Mouse (Mus musculus) testis, adult 2 months (tissue): ENCODE data around the gene Amigo1. TPM values are rescaled to one million over a fixed set of nuclear protein-coding genes. Genes with fewer than 3 reads are reported as not detected.
A peak's percentile ranks its signal among the peaks of the same experiment; 100 is the strongest.

ENCODE experiments used
- H3K27ac ChIP-seq: fragments of 200-500 bp; 2 replicates; pipeline ENCODE4 v1.5.1; 2012; ENCODE audit warnings: low read depth, low read length; ENCODE audit not compliant: control insufficient read depth, insufficient read depth
- H3K27me3 ChIP-seq: fragments of 200-500 bp; 2 replicates; pipeline ENCODE4 v1.6.1; 2012; ENCODE audit warnings: mild to moderate bottlenecking, low read length, moderate library complexity; ENCODE audit not compliant: control insufficient read depth, insufficient read depth
- H3K36me3 ChIP-seq: fragments of 200-500 bp; 2 replicates; pipeline ENCODE4 v1.6.1; 2012; ENCODE audit warnings: mild to moderate bottlenecking, low read length; ENCODE audit not compliant: control insufficient read depth, insufficient read depth
- H3K4me1 ChIP-seq: fragments of 200-500 bp; 2 replicates; pipeline ENCODE4 v1.6.1; 2012; ENCODE audit warnings: low read length; ENCODE audit not compliant: control insufficient read depth, insufficient read depth
- H3K4me3 ChIP-seq: fragments of 200-500 bp; 2 replicates; pipeline ENCODE4 v1.5.1; 2012; ENCODE audit warnings: low read depth, mild to moderate bottlenecking, low read length, moderate library complexity, mixed read lengths; ENCODE audit not compliant: control insufficient read depth
- CTCF ChIP-seq: fragments of 200-500 bp; IDR thresholded peaks from 2 replicates; pipeline ENCODE4 v1.5.1; 2012; ENCODE audit warnings: low read depth, mild to moderate bottlenecking, inconsistent platforms, low read length, moderate library complexity; ENCODE audit not compliant: control insufficient read depth, insufficient read depth, insufficient replicate concordance
- POLR2A ChIP-seq: fragments of 200-500 bp; IDR thresholded peaks from 2 replicates; pipeline ENCODE4 v1.6.1; 2012; ENCODE audit warnings: low read depth, mild to moderate bottlenecking, inconsistent platforms, low read length, moderate library complexity; ENCODE audit not compliant: control insufficient read depth
- polyA plus RNA-seq: library from polyadenylated mRNA; depleted of rRNA; stranded (reverse); fragments of >200 nt; gene quantifications from 2 replicates; pipeline ENCODE4 v1.2.3, GENCODE M21; 2012

Gene Amigo1
- polyA plus RNA-seq, 1 experiment: 1.1 TPM

GRCm38 (mm10) chr3:108197066-108197497 is 10.9 kb downstream of the Amigo1 start:
- no peaks in the 10 kb centered on the region for H3K27me3 ChIP-seq
- H3K36me3 ChIP-seq: no peaks in the 10 kb centered on the region
- peaks cover 12% of the 10 kb centered on the region for H3K4me1 ChIP-seq
- no peak overlapping the region; the same call in 1 of the 2 replicates for H3K4me3 ChIP-seq
- H3K27ac ChIP-seq: no peak overlapping the region
- TF ChIP-seq POLR2A (no peak), CTCF (no peak)

- Histone ChIP-seq H3K4me3 (peak overlapping the region; percentile 5), H3K36me3 (no peaks in the 10 kb centered on the region), H3K4me1 (peaks cover 12% of the 10 kb centered on the region), H3K27me3 (no peaks in the 10 kb centered on the region), H3K27ac (no peak overlapping the region)
- TF ChIP-seq POLR2A (peak; percentile 19; the same call in 1 of the 2 replicates), CTCF (no peak)
Measured at GRCm38 (mm10) chr3:108199231-108199630, 13.1 kb downstream of the Amigo1 start.

- peak; percentile 45; the same call in 1 of the 2 replicates for TF ChIP-seq POLR2A
- no peak for TF ChIP-seq CTCF
- Histone ChIP-seq H3K4me1 (peaks cover 12% of the 10 kb centered on the region), H3K36me3 (no peaks in the 10 kb centered on the region), H3K4me3 (peak within 1 kb of the TSS; percentile 96), H3K27ac (peak within 1 kb of the TSS; percentile 75; the same call in 1 of the 2 replicates), H3K27me3 (no peaks in the 10 kb centered on the region)
Measured at GRCm38 (mm10) chr3:108200329-108201323, 14.5 kb downstream of the Amigo1 start, which contains the start of gene Cyb561d1. Cyb561d1 (minus strand) TSS chr3:108201212.

GRCm38 (mm10) chr3:108202506-108202905 is 16.4 kb downstream of the Amigo1 start:
- no peak overlapping the region for H3K4me3 ChIP-seq
- H3K4me1 ChIP-seq: peaks cover 6% of the 10 kb centered on the region
- H3K27ac ChIP-seq: no peak overlapping the region
- TF ChIP-seq POLR2A (no peak), CTCF (no peak)
- no peaks in the 10 kb centered on the region for H3K27me3 ChIP-seq
- no peaks in the 10 kb centered on the region for H3K36me3 ChIP-seq

GRCm38 (mm10) chr3:108203212-108203611 is 17.1 kb downstream of the Amigo1 start:
- H3K36me3 ChIP-seq: no peaks in the 10 kb centered on the region
- no peak for TF ChIP-seq CTCF
- TF ChIP-seq POLR2A: no peak

GRCm38 (mm10) chr3:108203621-108204325 is 17.6 kb downstream of the Amigo1 start:
- peaks cover 6% of the 10 kb centered on the region for H3K4me1 ChIP-seq
- TF ChIP-seq POLR2A (no peak), CTCF (peak; percentile 73; the same call in 1 of the 2 replicates)
- no peak overlapping the region for H3K27ac ChIP-seq
- no peaks in the 10 kb centered on the region for H3K27me3 ChIP-seq
- no peak overlapping the region for H3K4me3 ChIP-seq
- no peaks in the 10 kb centered on the region for H3K36me3 ChIP-seq

More at GRCm38 (mm10) chr3:108203212-108203611, 17.1 kb downstream of the Amigo1 start:
- Histone ChIP-seq H3K4me3 (no peak overlapping the region), H3K4me1 (peaks cover 6% of the 10 kb centered on the region), H3K27ac (no peak overlapping the region), H3K27me3 (no peaks in the 10 kb centered on the region)

GRCm38 (mm10) chr3:108204470-108204869 is 18.3 kb downstream of the Amigo1 start:
- TF ChIP-seq POLR2A: no peak
- no peak for TF ChIP-seq CTCF
- no peak overlapping the region for H3K27ac ChIP-seq
- H3K4me3 ChIP-seq: no peak overlapping the region
- H3K4me1 ChIP-seq: peaks cover 6% of the 10 kb centered on the region
- H3K27me3 ChIP-seq: no peaks in the 10 kb centered on the region
- no peaks in the 10 kb centered on the region for H3K36me3 ChIP-seq
